Mouse (Mus musculus) left cerebral cortex, postnatal 14 days (tissue): ENCODE data around the gene Pdzk1ip1. TPM values are rescaled to one million over a fixed set of nuclear protein-coding genes. Genes with fewer than 3 reads are reported as not detected.

Experiments used
- DNase-seq, 2 experiments: peaks; one replicate each; pipeline ENCODE4 v3.0.0; 2021 to 2022; ENCODE audit warnings: low spot score in 2 of 2, mixed read lengths in 1 of 2
- intact Hi-C: fragments of 180-260 bp; cut with DNase I; formaldehyde crosslinking; loops from one replicate; pipeline ENCODE4 v1.15.1; 2025
- long read RNA-seq, 2 experiments: library from polyadenylated mRNA; stranded (forward); transcript quantifications; one replicate each; pipeline ENCODE4 v2.0.0; 2021
- total RNA-seq, 2 experiments: library from RNA; stranded (reverse); gene quantifications; 2 replicates each; pipeline ENCODE4 v1.2.3; 2021

The Pdzk1ip1 gene
- total RNA-seq: under 1 TPM in 1 of 2 experiments, not detected in 1; 0.44 TPM
- long read RNA-seq, experiment 1: 0 reads
- long read RNA-seq, experiment 2: 0 reads

DNA sequence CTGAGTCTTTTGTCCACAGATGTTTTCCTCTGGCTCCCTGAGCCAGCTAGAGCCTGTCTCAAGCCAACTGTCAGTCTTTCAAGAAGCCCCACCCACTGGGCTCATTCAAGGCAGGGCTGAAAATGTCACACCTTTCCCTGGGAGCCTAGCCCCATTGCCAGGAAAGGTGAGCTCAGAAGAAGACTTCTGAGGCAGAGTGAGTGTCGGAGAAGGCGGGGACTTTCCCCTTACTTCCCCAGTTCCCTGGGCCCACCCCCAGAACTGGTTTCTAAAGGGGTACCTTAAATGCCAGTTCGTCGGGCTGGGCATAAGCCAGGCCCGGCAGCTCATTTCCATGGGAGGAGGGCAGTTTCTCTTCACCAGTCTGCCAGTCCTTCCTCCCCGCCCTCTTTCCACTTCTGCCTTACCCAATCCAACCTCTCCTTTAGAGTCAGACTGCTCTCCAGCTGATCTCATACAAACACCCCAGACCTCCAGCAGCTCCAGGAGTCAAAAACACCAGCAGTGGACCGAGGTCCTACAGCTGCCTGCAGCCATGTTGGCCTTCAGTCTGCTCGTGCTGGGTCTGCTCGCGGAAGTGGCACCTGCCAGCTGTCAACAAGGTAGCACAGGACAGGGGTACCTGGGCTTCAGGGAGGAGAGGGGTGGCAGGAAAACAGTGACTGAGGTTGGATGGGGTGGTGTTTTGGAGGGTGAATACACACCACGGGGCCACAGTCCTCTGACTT lies at the start of gene Pdzk1ip1:
Gene Pdzk1ip1 (plus strand): TSS at position 98 of the 728 bp plus-strand sequence.
- intact Hi-C loops: loop anchor here (5.0 kb wide), 1 partner anchor 41 kb away; no protein-coding TSS in a partner anchor
- DNase-seq: no peak

DNA sequence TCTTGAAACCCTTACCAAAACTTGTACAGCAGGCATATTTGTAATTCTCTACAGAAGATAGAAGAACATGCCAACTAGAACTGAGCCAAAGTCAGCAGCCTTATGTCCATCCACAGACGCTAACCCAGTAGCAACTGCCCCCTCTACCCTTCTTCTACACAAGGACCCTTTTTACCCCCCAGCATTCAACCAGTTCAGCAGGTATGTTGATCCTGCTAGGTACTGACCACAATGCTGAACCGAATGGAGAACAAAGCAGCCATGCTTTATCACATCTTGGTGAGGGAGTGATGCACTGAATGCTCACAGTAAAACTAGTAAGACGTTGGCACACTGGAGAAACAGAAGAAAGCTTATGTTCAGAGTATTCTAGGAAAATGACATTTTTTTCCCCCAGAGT lies 42.9 kb upstream of the Pdzk1ip1 start:
- intact Hi-C loops: loop anchor here (5.0 kb wide), 1 partner anchor 42 kb away; the partner anchor contains the start of gene Pdzk1ip1
- DNase-seq: no peak

DNA sequence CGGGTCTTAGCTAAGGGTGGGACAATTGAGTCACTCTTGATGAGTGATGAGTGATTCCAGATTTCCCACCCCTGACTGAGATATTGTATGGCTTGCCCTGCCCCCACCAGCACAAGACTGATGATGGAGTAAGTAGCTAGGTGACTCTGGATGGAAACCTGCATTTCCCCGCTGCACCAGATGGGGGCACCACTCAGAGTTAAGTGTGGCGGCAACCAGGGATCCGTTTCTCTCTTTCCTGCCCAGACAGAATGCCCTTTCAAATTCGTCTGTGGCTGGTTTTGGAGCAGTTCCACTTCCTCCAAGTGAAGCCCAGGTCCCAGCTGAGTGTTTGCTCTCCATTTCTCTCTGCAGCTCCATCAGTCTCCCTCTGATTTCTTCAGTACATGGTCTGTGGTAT lies 40.8 kb upstream of the Pdzk1ip1 start:
- DNase-seq: peak; percentile 52 to 64
- intact Hi-C loops: loop anchor here (5.0 kb wide), 1 partner anchor 40 kb away; the partner anchor contains the start of gene Pdzk1ip1

DNA sequence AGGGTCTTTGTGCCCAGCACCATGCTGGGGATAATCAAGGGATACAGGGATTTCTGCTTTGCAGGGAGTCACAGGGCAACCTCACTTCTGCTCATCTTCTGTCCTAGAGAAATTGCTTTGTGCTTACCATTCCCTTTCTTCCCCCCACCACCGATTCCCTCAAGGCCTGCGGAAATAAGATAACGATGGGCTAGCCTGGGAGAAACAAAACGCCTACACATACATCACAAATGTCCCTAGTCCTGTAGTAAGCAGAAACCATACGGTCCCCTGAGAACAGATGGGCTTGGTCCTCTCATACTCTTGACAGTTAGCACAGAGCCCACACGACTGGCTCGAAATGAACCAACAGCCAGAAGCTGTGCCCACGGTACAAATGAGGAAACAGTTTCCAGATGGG lies 40.3 kb upstream of the Pdzk1ip1 start:
- no peak for DNase-seq
- intact Hi-C loops: loop anchor here (5.0 kb wide), 1 partner anchor 39 kb away; the partner anchor contains the start of gene Pdzk1ip1

DNA sequence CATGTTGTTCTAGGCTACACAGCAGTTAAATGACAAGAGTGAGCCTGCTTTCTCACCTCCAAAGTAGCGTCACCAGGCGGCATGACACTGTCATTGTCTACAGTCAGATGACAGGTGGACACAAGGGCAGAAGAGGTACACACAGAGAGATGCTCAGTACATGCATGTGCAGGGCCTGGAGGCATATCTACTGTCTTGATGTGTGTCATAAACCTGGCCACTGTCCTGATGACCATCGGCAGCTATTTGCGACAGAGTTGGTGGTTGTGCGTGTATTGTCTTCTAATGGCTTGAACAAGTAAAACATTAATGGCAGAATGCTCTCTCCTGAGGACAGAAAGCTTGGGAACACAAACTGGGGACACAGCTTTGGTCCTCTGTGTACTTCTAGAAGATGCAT lies 37.3 kb upstream of the Pdzk1ip1 start:
- intact Hi-C loops: no loop called here
- no peak for DNase-seq

DNA sequence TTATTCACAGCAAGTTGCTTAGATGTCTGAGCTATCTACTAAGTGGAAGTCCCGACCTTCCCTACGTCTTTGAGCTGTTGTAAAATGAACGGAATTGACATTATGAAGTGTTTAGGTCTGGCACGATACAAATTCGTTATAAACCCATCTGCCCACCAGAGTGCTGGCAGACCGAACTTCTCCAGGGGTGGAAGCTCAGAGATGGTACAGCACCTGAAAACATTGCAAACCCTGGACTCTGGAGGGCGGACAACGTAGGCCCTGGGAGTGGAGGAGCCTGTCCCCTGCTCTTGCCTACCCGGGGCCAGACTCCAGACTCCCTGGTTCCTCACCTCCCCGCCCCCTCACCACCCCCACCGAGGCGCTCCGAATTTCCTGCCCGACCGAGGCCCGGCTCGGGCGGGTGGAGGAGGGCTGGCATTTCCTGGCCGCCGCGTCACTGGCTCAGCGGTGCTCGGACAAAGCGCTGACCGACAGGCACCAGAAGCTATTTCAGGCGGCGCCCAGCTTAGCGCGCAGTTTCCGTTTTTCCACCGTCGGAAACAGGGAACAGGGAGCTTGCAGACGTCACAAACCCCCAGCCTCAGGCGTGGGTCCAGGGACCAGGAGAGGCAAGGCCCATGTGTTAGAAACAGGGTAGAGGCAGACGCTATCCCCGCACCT lies 36.0 kb upstream of the Pdzk1ip1 start:
- DNase-seq: peak in 1 of 2 experiments; percentile 55
- intact Hi-C loops: no loop called here

DNA sequence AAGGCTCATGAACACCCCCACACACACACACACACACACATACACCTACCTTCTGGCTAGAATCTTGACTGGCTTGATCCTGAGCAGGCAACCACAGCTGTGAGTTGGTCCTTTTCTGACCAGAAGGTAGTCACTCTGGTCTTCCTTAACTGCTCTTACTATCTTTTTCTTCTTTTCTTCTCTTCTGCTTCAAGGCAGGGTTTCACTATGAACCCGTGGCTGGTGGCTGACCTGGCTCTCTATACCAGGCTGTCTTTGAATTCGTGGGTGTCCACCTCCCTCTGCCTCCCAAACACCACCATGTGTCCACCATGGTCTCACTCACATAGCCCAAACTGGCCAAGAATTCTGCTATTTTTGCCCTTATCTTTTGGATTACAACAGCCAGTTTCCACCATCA lies 33.5 kb upstream of the Pdzk1ip1 start:
- no peak for DNase-seq
- intact Hi-C loops: loop anchor here (5.0 kb wide), 2 partner anchors 153 to 882 kb away; partner anchors contain the start of gene Dmbx1

DNA sequence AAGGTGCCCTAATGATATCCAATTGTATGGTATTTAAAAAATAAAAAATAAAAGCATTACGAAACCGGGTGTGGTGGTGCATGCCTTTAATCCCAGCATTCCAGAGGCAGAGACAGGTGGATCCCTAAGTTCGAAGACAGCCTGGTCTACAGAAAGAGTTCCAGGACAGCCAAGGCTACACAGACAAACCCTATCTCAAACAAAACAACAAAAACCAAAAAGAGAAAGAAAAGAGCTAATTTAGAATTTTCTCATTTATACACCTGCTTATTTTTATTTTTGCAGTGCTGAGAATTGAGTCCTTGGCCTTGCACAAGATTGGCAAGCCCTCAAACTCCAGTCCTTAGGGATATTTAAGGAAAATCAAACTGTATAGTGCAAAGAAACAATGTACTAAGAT lies 32.8 kb upstream of the Pdzk1ip1 start:
- intact Hi-C loops: loop anchor here (5.0 kb wide), 2 partner anchors 153 to 882 kb away; partner anchors contain the start of gene Dmbx1
- DNase-seq: no peak

DNA sequence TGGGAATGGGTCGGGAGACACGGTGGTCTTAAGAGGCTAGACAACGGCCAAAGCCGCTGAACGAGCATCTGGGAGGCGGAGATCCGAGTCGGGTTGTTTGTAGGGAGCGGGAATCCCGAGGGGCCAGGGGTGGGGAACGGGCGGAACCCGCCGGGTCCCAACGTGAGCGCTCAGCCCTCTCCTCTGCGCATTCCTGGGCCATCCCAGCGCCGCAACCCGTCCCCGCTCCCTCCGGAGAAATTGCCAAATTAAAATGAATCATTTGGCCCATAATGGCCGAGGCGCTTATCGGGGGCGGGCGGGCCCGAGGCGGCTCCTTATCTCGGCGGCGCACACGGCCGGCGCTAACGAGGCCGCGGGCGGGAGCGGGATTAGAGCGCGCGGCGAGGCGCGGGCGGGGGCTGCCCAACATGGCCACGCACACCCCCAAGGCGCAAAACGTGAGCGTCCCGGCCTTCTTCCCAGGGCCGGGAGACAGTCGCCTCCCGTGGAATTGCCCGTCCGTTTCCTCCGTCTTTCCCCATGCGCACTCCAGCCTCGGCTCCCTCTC lies 32.1 kb upstream of the Pdzk1ip1 start, which contains the start of gene Tal1:
Gene Tal1 (plus strand): TSS at position 56 of the 550 bp plus-strand sequence.
- no peak for DNase-seq

DNA sequence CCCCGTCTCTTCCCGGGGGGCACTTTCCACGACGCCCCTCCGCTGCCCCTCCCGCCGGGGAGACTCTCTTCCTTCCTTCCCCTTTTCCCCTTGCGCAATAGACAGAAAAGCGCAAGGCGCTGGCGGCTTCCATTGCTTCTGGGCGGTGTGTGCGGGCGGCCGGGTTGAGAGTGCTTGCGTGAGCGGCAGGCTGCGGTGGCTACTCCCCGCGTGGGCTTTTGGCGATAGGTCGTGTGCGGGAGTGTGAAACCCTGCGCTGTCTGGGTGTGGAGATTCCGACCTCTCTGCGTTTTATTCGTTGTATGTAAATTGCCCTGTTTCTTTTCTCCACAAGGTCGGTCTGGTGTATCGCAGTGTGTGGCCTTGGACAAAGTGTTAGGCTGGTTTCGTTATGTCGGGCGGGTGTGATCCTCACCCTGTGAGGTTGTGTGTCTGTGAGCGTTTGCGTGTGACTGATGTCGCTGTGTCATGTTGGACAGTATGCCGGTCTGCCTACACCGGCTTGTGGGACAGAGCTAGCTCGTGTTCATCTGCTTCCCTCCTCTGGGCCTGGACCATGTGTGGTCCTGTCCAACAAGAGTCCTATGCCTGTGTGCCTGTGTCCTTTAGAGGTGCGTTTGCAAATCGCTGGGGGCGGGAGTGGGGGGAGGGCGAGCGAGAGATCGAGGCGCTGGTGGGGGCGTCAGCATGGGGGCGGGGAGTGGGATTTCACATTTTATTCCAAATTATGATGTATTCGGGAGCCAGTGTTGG lies 31.4 kb upstream of the Pdzk1ip1 start:
- peak in 1 of 2 experiments; percentile 41 for DNase-seq
- intact Hi-C loops: loop anchor here (5.0 kb wide), 2 partner anchors 155 to 880 kb away; partner anchors contain the start of gene Dmbx1

More for the DNA sequence above, 32.1 kb upstream of the Pdzk1ip1 start, which contains the start of gene Tal1:
- intact Hi-C loops: loop anchor here (5.0 kb wide), 2 partner anchors 154 to 881 kb away; partner anchors contain the start of gene Dmbx1

DNA sequence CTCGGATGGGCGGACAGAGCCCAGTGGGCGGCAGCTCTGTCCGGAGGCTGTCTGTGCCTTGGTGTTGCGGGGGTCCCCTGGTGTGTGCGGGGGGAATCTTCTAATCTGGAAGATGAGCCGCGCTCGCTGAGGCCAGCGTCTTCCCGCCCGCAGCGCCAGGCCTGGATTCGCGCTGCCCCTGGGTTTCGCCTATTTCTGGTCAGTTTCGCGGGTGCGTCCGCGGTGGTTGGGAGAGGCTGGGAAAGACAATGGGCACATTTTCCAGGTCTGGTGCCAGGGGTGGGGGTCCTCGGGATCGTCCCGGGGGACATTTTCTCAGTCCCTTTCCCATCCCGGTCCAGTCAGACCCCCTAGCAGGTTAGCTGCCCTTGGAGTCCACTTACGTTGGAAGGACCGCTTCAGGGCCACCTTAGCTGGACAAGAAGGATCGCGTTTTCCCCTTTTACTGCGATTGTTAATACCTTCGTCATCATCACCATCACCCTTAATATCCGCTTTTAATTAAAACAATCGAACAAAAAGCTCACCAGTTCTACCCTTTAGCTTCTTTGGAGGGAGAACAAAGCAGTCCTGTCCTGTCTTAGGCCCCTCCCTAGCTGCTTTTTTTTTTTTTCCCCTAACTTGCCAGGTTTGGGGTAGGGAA lies 30.7 kb upstream of the Pdzk1ip1 start:
- DNase-seq: no peak
- intact Hi-C loops: loop anchor here (5.0 kb wide), 2 partner anchors 155 to 880 kb away; partner anchors contain the start of gene Dmbx1

- no peak for DNase-seq
- intact Hi-C loops: loop anchor here (5.0 kb wide), 2 partner anchors 156 to 879 kb away; partner anchors contain the start of gene Dmbx1
Measured at GRCm38 (mm10) chr4:115058317-115058761, 30.2 kb upstream of the Pdzk1ip1 start.

DNA sequence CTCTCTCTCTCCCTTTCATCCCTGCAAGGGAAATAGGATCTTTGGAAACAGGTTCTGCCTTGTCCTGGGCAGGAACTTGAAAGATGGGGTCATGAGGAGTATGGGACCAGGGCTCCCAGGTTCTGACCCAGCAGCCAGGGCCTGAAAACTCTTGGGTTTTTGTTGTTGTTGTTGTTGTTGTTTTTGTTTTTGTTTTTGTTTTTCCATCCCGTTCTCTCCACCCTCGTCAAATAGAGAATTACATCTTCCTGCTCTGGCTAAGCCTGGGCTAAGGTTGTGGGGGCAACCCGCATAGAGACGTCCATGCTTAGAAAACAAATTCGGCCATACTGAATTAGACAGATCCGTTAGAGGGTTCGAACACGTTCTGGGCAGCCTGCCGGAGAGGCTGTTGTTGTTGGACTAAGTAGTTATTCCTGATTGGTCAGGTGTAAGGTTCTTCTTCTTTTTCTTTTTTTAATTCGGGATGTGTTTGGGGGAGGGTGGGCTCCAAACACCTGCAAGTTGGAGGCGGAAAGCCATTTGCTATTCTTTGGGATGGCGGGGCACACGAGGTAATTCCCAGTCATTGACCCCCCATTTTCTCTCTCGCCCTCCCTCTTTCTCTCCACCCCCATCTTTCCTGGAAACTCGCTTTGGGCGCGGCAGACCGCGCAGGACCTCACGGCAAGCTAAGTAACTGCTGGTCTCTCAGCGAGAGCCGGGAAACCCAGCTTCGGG lies 29.5 kb upstream of the Pdzk1ip1 start:
- intact Hi-C loops: loop anchor here (5.0 kb wide), 2 partner anchors 157 to 878 kb away; partner anchors contain the start of gene Dmbx1
- DNase-seq: no peak

GRCm38 (mm10) chr4:115059871-115060270 lies 28.6 kb upstream of the Pdzk1ip1 start:
- intact Hi-C loops: loop anchor here (5.0 kb wide), 2 partner anchors 158 to 877 kb away; partner anchors contain the start of gene Dmbx1

DNA sequence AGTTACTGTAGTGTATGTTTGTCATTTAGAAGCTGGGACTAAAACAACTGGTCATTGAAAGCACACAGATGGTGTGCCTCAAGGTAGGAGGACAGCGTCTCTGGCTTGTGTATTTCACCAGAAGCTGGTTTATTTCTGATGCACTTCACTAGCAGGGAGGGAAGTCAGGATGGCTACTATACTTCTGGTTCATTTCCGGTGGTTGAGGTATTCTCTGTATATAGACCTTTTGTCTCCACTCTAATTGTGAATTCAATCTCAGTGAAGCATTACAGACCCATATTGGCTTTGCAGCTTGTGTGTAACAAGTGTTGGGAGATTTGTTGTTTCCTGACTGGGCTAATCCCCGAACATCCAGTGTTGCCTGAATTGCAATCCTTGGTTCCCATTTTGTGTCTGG lies 27.8 kb upstream of the Pdzk1ip1 start:
- DNase-seq: no peak
- intact Hi-C loops: no loop called here

More at GRCm38 (mm10) chr4:115059871-115060270, 28.6 kb upstream of the Pdzk1ip1 start:
- DNase-seq: no peak

GRCm38 (mm10) chr4:115062540-115062874 lies 26.0 kb upstream of the Pdzk1ip1 start:
- intact Hi-C loops: no loop called here
- DNase-seq: no peak

- peak; percentile 35 to 42 for DNase-seq
- intact Hi-C loops: no loop called here
Measured at GRCm38 (mm10) chr4:115062875-115063517, 25.5 kb upstream of the Pdzk1ip1 start.
